Mouse (Mus musculus) lung, embryonic 16.5 days (tissue): ENCODE results near the gene Gm20696. TPM values are rescaled to one million over a fixed set of nuclear protein-coding genes. Genes with fewer than 3 reads are reported as not detected.

Experiments used
- ATAC-seq: fragments of 200-750 bp; cut with Nextera tagmentation; 2 replicates; pipeline ENCODE4 v1.8.0; 2017; ENCODE audit warnings: low read depth, mild to moderate bottlenecking, moderate library complexity
- H3K27ac ChIP-seq: fragments of 300-500 bp; sonication (generic); 2 replicates; pipeline ENCODE4 v1.5.1; 2014; ENCODE audit warnings: mild to moderate bottlenecking, control low read depth, low read length
- H3K27me3 ChIP-seq: fragments of 300-500 bp; sonication (generic); 2 replicates; pipeline ENCODE4 v1.6.1; 2014; ENCODE audit warnings: low read depth, low read length, mixed read lengths; ENCODE audit not compliant: control insufficient read depth, insufficient read depth
- H3K36me3 ChIP-seq: fragments of 300-500 bp; sonication (generic); 2 replicates; pipeline ENCODE4 v1.6.1; 2014; ENCODE audit warnings: low read length; ENCODE audit not compliant: control insufficient read depth, insufficient read depth
- H3K4me1 ChIP-seq: fragments of 300-500 bp; sonication (generic); replicated peaks from 2 replicates; pipeline ENCODE4 v1.6.1; 2014; ENCODE audit warnings: low read length, mixed read lengths; ENCODE audit not compliant: control insufficient read depth, insufficient read depth
- H3K4me2 ChIP-seq: fragments of 300-500 bp; sonication (generic); 2 replicates; pipeline ENCODE4 v1.6.1; 2014; ENCODE audit warnings: low read depth, low read length, control low read depth
- H3K4me3 ChIP-seq: fragments of 300-500 bp; sonication (generic); 2 replicates; pipeline ENCODE4 v1.5.1; 2014; ENCODE audit warnings: mild to moderate bottlenecking, low read length, control low read depth
- H3K9ac ChIP-seq: fragments of 300-500 bp; sonication (generic); 2 replicates; pipeline ENCODE4 v1.6.1; 2014; ENCODE audit warnings: low read length, control low read depth
- H3K9me3 ChIP-seq: fragments of 300-500 bp; sonication (generic); 2 replicates; pipeline ENCODE4 v1.6.1; 2016; ENCODE audit warnings: low read length; ENCODE audit not compliant: control insufficient read depth
- WGBS: fragments of 180-500 bp; shearing (Covaris S2); extraction: QIAGEN DNeasy Blood & Tissue Kit; methylation state at CpG from one replicate; pipeline ENCODE4 v1.1.7; 2014; 5-methylcytosine and 5-hydroxymethylcytosine counted together
- polyA plus RNA-seq: library from polyadenylated mRNA; unstranded; fragments of >200 nt; fragmentation: Nextera tagmentation; extraction: Ambion mirVana; gene quantifications from 2 replicates; pipeline ENCODE4 v1.2.1, GENCODE M21; 2015

Gene Gm20696
- polyA plus RNA-seq, 1 experiment from 2014 or later: 2.3 TPM

GRCm38 (mm10) chr6:99388023-99388422, 278.6 kb downstream of the Gm20696 start:
- 83% methylated on average over 5 of the region's 5 CpGs for WGBS
- Histone ChIP-seq H3K4me1 (peaks cover 14% of the 10 kb centered on the region; the same call in 1 of the 2 replicates), H3K36me3 (no peaks in the 10 kb centered on the region), H3K9ac (no peak overlapping the region), H3K9me3 (no peaks in the 10 kb centered on the region), H3K4me3 (no peak overlapping the region), H3K27ac (peak overlapping the region; percentile 88), H3K4me2 (no peak overlapping the region), H3K27me3 (no peaks in the 10 kb centered on the region)
- ATAC-seq: no peak

GRCm38 (mm10) chr6:99385059-99385604, 281.5 kb downstream of the Gm20696 start:
- Histone ChIP-seq H3K4me1 (peaks cover 12% of the 10 kb centered on the region; the same call in 1 of the 2 replicates), H3K27ac (no peak overlapping the region), H3K4me3 (no peak overlapping the region), H3K9ac (no peak overlapping the region), H3K4me2 (no peak overlapping the region), H3K27me3 (no peaks in the 10 kb centered on the region), H3K9me3 (no peaks in the 10 kb centered on the region), H3K36me3 (no peaks in the 10 kb centered on the region)
- ATAC-seq: 0 out of 2 replicates have a peak, but pooled peaks have one; percentile 15
- WGBS: 74% methylated on average over 2 of the region's 2 CpGs

- H3K9ac ChIP-seq: no peak overlapping the region
- H3K27ac ChIP-seq: no peak overlapping the region
- no peaks in the 10 kb centered on the region for H3K9me3 ChIP-seq
- H3K36me3 ChIP-seq: no peaks in the 10 kb centered on the region
- peaks cover 14% of the 10 kb centered on the region; the same call in 1 of the 2 replicates for H3K4me1 ChIP-seq
- H3K27me3 ChIP-seq: no peaks in the 10 kb centered on the region
- no peak for ATAC-seq
- WGBS: 51% methylated on average over 4 of the region's 4 CpGs
- no peak overlapping the region for H3K4me2 ChIP-seq
- no peak overlapping the region for H3K4me3 ChIP-seq
These were observed 282.6 kb downstream of the Gm20696 start for GRCm38 (mm10) chr6:99383846-99384472.

- Histone ChIP-seq H3K9ac (no peak overlapping the region), H3K9me3 (no peaks in the 10 kb centered on the region), H3K27ac (no peak overlapping the region), H3K4me2 (no peak overlapping the region), H3K4me1 (peaks cover 26% of the 10 kb centered on the region), H3K27me3 (no peaks in the 10 kb centered on the region), H3K4me3 (no peak overlapping the region), H3K36me3 (no peaks in the 10 kb centered on the region)
- no peak for ATAC-seq
- WGBS: 60% methylated on average over 5 of the region's 5 CpGs
These were observed 286.5 kb downstream of the Gm20696 start for GRCm38 (mm10) chr6:99380146-99380545.

- ATAC-seq: peak; percentile 60
These were observed 287.4 kb downstream of the Gm20696 start for GRCm38 (mm10) chr6:99378997-99379710.

GRCm38 (mm10) chr6:99377716-99378115, 288.9 kb downstream of the Gm20696 start:
- peak overlapping the region; percentile 10; the same call in 1 of the 2 replicates for H3K27ac ChIP-seq
- no peak for ATAC-seq
- H3K9ac ChIP-seq: no peak overlapping the region
- H3K4me3 ChIP-seq: no peak overlapping the region
- H3K9me3 ChIP-seq: no peaks in the 10 kb centered on the region
- peaks cover 40% of the 10 kb centered on the region for H3K4me1 ChIP-seq
- WGBS: 62% methylated on average over 4 of the region's 4 CpGs
- no peaks in the 10 kb centered on the region for H3K27me3 ChIP-seq
- no peak overlapping the region for H3K4me2 ChIP-seq
- H3K36me3 ChIP-seq: no peaks in the 10 kb centered on the region

More at GRCm38 (mm10) chr6:99378997-99379710, 287.4 kb downstream of the Gm20696 start:
- Histone ChIP-seq H3K4me3 (no peak overlapping the region), H3K4me2 (no peak overlapping the region), H3K27ac (peak overlapping the region; percentile 60), H3K9me3 (no peaks in the 10 kb centered on the region), H3K27me3 (no peaks in the 10 kb centered on the region), H3K9ac (no peak overlapping the region), H3K36me3 (no peaks in the 10 kb centered on the region), H3K4me1 (peaks cover 35% of the 10 kb centered on the region)
- 56% methylated on average over 7 of the region's 7 CpGs for WGBS

GRCm38 (mm10) chr6:99377131-99377530, 289.5 kb downstream of the Gm20696 start:
- H3K27me3 ChIP-seq: no peaks in the 10 kb centered on the region
- H3K27ac ChIP-seq: peak overlapping the region; percentile 10; the same call in 1 of the 2 replicates
- peaks cover 43% of the 10 kb centered on the region for H3K4me1 ChIP-seq
- H3K4me3 ChIP-seq: no peak overlapping the region
- H3K9ac ChIP-seq: 0 out of 2 replicates have a peak overlapping the region, but pooled peaks have one; percentile 21
- no peaks in the 10 kb centered on the region for H3K9me3 ChIP-seq
- WGBS: 63% methylated on average over 2 of the region's 2 CpGs
- no peak for ATAC-seq
- no peak overlapping the region for H3K4me2 ChIP-seq
- H3K36me3 ChIP-seq: no peaks in the 10 kb centered on the region

- Histone ChIP-seq H3K4me2 (no peak overlapping the region), H3K9me3 (no peaks in the 10 kb centered on the region), H3K27me3 (no peaks in the 10 kb centered on the region), H3K4me1 (peaks cover 47% of the 10 kb centered on the region), H3K27ac (no peak overlapping the region), H3K36me3 (no peaks in the 10 kb centered on the region), H3K4me3 (no peak overlapping the region), H3K9ac (no peak overlapping the region)
- WGBS: 79% methylated on average over 8 of the region's 8 CpGs
- no peak for ATAC-seq
These were observed 289.9 kb downstream of the Gm20696 start for GRCm38 (mm10) chr6:99376721-99377120.

GRCm38 (mm10) chr6:99375865-99376264, 290.7 kb downstream of the Gm20696 start:
- Histone ChIP-seq H3K9ac (no peak overlapping the region), H3K27me3 (no peaks in the 10 kb centered on the region), H3K27ac (no peak overlapping the region), H3K9me3 (no peaks in the 10 kb centered on the region), H3K36me3 (no peaks in the 10 kb centered on the region), H3K4me3 (no peak overlapping the region), H3K4me2 (no peak overlapping the region), H3K4me1 (peaks cover 47% of the 10 kb centered on the region)
- no peak for ATAC-seq
- WGBS: 40% methylated on average over 6 of the region's 6 CpGs
